Mouse (Mus musculus) hindbrain, embryonic 11.5 days (tissue): ENCODE data around the gene Vmn1r185. TPM values are rescaled to one million over a fixed set of nuclear protein-coding genes. Genes with fewer than 3 reads are reported as not detected.
"Not testable (repeated sequence)": the region's sequence is repeated elsewhere in the genome, so short reads cannot be mapped to it uniquely, and the experiment has no call there.

ENCODE experiments used
- ATAC-seq: fragments of 200-750 bp; cut with Nextera tagmentation; 2 replicates; pipeline ENCODE4 v1.8.0; 2017; ENCODE audit warnings: mild to moderate bottlenecking, moderate TSS enrichment, moderate library complexity; ENCODE audit not compliant: low FRiP score
- DNase-seq: peaks from one replicate; pipeline ENCODE4 v3.0.0-alpha.2; 2015; ENCODE audit warnings: low spot score
- H3K27ac ChIP-seq: fragments of 300-500 bp; sonication (generic); 2 replicates; pipeline ENCODE4 v1.5.1; 2014; ENCODE audit warnings: mild to moderate bottlenecking, low read depth, low read length
- H3K27me3 ChIP-seq: fragments of 300-500 bp; sonication (generic); 2 replicates; pipeline ENCODE4 v1.6.1; 2014; ENCODE audit warnings: mild to moderate bottlenecking, low read length, moderate library complexity, mixed read lengths; ENCODE audit not compliant: control insufficient read depth, insufficient read depth
- H3K36me3 ChIP-seq: fragments of 300-500 bp; sonication (generic); 2 replicates; pipeline ENCODE4 v1.6.1; 2014; ENCODE audit warnings: mild to moderate bottlenecking, low read length, moderate library complexity, mixed read lengths; ENCODE audit not compliant: control insufficient read depth, insufficient read depth
- H3K4me1 ChIP-seq: fragments of 300-500 bp; sonication (generic); replicated peaks from 2 replicates; pipeline ENCODE4 v1.6.1; 2014; ENCODE audit warnings: low read length, mixed read lengths; ENCODE audit not compliant: control insufficient read depth, insufficient read depth
- H3K4me2 ChIP-seq: fragments of 300-500 bp; sonication (generic); replicated peaks from 2 replicates; pipeline ENCODE4 v1.6.1; 2014; ENCODE audit warnings: mild to moderate bottlenecking, low read depth, low read length
- H3K4me3 ChIP-seq: fragments of 300-500 bp; sonication (generic); 2 replicates; pipeline ENCODE4 v1.5.1; 2014; ENCODE audit warnings: low read depth, low read length
- H3K9ac ChIP-seq: fragments of 300-500 bp; sonication (generic); 2 replicates; pipeline ENCODE4 v1.6.1; 2014; ENCODE audit warnings: low read depth, low read length
- H3K9me3 ChIP-seq: fragments of 300-500 bp; sonication (generic); 2 replicates; pipeline ENCODE4 v1.6.1; 2016; ENCODE audit warnings: low read length; ENCODE audit not compliant: control insufficient read depth
- WGBS: fragments of 180-500 bp; shearing (Covaris S2); extraction: QIAGEN DNeasy Blood & Tissue Kit; methylation state at CpG from one replicate; pipeline ENCODE4 v1.1.7; 2014; 5-methylcytosine and 5-hydroxymethylcytosine counted together
- polyA plus RNA-seq: library from polyadenylated mRNA; unstranded; fragments of >200 nt; fragmentation: Nextera tagmentation; extraction: Ambion mirVana; gene quantifications from 2 replicates; pipeline ENCODE4 v1.2.1, GENCODE M21; 2014

Vmn1r185 gene
- not detected in 2 replicates for polyA plus RNA-seq

DNA sequence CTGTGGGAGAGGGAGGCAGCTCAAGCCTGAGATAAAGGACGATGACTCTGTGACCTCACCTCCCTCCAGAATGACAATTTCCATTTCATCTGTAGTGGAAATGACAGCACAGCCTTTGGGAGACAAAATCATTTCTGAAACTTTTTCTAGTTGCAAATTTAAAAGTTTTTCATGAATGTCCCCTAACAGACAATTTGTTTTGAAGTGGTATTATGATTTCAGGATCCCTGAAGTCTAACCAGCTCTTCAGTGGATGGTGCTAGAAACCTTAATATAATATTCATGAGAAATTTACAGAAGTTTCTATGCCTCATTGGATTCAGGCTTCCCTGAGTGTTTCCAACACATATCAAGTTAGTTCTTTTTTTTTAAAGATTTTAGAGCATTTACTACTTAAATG, at the start of gene Vmn1r185:
TSS of gene Vmn1r185 (minus strand) at position 101 of the 400 bp plus-strand sequence.
- H3K36me3 ChIP-seq, H3K27me3 ChIP-seq, ATAC-seq, H3K4me1 ChIP-seq, H3K4me2 ChIP-seq, H3K27ac ChIP-seq, H3K9ac ChIP-seq, H3K9me3 ChIP-seq, H3K4me3 ChIP-seq, DNase-seq: not testable (repeated sequence)
- 79% methylated on average over 1 of the region's 1 CpGs for WGBS

DNA sequence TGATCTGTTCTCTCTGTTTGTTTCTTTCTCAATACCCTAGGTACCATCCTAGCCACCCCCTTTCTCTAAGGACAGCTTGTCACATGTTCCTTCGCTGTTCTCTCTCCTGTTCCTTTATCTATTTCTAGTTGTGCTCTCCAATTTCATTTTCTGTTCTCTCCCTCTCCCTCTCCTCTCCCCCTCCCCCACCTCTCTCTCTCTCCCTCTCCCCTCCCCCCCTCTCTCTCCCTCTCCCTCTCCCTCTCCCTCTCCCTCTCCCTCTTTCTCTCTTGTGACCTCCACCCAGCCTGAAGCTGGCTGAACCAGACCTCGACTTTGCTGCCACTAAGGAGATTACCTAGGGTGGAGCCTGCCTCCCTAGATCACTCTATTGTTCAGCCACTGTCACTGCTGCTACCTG, 49.2 kb upstream of the Vmn1r185 start:
- H3K27me3 ChIP-seq, H3K36me3 ChIP-seq, H3K4me1 ChIP-seq, H3K4me3 ChIP-seq, H3K27ac ChIP-seq, DNase-seq, H3K9ac ChIP-seq, ATAC-seq, H3K9me3 ChIP-seq, H3K4me2 ChIP-seq: not testable (repeated sequence)
- 33% methylated on average over 2 of the region's 2 CpGs for WGBS

DNA sequence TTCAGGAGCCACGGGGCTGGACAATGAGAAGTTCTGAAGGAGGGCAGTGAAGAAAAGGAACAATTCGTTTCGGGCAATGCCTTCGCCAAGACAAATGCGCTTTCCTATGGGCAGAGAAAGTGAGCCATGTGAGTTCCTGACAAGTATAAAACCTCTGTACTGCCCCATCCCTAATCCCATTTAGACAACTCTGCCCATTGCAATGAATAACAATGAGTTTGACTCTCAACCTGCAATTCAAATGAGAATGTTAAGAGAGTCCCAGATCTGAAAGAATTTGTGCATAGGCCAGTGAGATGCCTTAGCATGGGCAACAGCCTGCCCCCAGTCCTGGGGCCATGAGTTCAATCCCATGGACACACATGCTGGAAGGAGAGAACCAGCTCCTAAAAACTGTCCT, 47.7 kb upstream of the Vmn1r185 start:
- no peaks in the 10 kb centered on the region for H3K4me1 ChIP-seq
- H3K27me3 ChIP-seq: no peaks in the 10 kb centered on the region
- ATAC-seq (no peak), DNase-seq (no peak)
- no peaks in the 10 kb centered on the region for H3K36me3 ChIP-seq
- H3K9ac ChIP-seq: no peak overlapping the region
- H3K9me3 ChIP-seq: no peaks in the 10 kb centered on the region; the same call in 1 of the 2 replicates
- H3K4me3 ChIP-seq: no peak overlapping the region
- no peak overlapping the region for H3K4me2 ChIP-seq
- no peak overlapping the region for H3K27ac ChIP-seq
- WGBS: 81% methylated on average over 5 of the region's 5 CpGs

DNA sequence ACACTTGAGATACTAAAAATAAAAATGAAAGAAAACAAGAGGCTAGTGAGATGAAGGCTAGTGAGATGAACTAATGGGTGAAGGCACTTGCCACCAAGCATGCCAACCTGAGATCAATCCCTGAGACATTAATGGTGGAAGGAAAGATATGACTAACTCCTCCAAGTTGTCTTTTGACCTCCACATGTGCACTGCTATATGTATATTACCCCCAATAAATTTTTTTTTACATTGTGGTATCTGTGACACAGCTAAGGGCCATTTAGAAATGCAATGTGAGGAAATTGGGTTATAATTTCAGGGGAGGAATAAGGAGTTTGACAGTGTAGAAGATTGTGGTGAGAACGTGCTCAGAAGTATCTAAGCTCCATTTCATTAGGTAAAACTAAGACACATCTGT, 28.5 kb downstream of the Vmn1r185 start:
- Histone ChIP-seq H3K4me3 (no peak overlapping the region), H3K27ac (no peak overlapping the region), H3K4me2 (no peak overlapping the region), H3K36me3 (no peaks in the 10 kb centered on the region), H3K27me3 (no peaks in the 10 kb centered on the region), H3K9ac (no peak overlapping the region), H3K9me3 (no peaks in the 10 kb centered on the region), H3K4me1 (no peaks in the 10 kb centered on the region)
- no peak for ATAC-seq
- WGBS: 70% methylated on average over 1 of the region's 1 CpGs
- no peak for DNase-seq

DNA sequence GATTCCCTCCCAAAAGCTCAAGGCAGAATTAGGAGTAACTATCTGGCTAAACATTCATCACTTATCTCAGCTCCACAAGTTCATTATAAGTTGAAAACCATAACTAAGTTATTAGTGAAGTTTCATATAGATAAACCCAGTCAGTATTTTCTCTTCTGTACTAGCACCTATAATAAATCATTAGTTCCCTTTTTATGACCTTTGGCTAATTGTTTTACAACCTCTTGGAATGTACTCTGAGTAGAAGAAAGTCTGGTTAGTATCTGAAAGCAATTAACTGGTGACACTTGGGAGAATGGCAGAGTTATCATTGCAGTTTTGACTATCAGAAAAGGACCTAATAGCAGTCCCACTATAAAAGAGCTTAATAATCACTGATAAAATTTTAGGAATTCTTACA, 29.2 kb downstream of the Vmn1r185 start:
- Histone ChIP-seq H3K9ac (no peak overlapping the region), H3K4me2 (no peak overlapping the region), H3K9me3 (no peaks in the 10 kb centered on the region), H3K4me1 (no peaks in the 10 kb centered on the region), H3K4me3 (no peak overlapping the region), H3K27me3 (no peaks in the 10 kb centered on the region), H3K27ac (no peak overlapping the region), H3K36me3 (no peaks in the 10 kb centered on the region)
- DNase-seq (no peak), ATAC-seq (no peak)

Other genes with a start within 250 kb of the Vmn1r185 start
- gene Nlrp9c, start 214.8 kb downstream of the Vmn1r185 start, polyA plus RNA-seq: not detected in 2 replicates
- gene Nlrp4a, start 183.4 kb downstream of the Vmn1r185 start, polyA plus RNA-seq: not detected in 2 replicates
- gene Nlrp9a, start 83.4 kb downstream of the Vmn1r185 start, polyA plus RNA-seq: not detected in 2 replicates
- not detected in 2 replicates for gene Cyp2b23, start 68.0 kb upstream of the Vmn1r185 start, polyA plus RNA-seq
- gene Cyp2b19, start 138.7 kb upstream of the Vmn1r185 start, polyA plus RNA-seq: 0.08 and 0.09 TPM in 2 replicates
- gene Cyp2g1, start 190.4 kb upstream of the Vmn1r185 start, polyA plus RNA-seq: not detected in 2 replicates
- 0.27 and 0.60 TPM in 2 replicates for gene Cyp2a5, start 216.8 kb upstream of the Vmn1r185 start, polyA plus RNA-seq